Mouse (Mus musculus) B cell, adult 67 days (primary cell): Measurements from ENCODE around the gene Ovol1. TPM values are rescaled to one million over a fixed set of nuclear protein-coding genes. Genes with fewer than 3 reads are reported as not detected.

Experiments used
- total RNA-seq, 2 experiments: library from RNA; stranded (reverse); gene quantifications; 4 replicates each; pipeline ENCODE4 v1.2.4; 2023

Gene Ovol1
- not detected for total RNA-seq

GRCm38 (mm10) chr19:5560457-5561041 is at the start of gene Ovol1:
TSS of gene Ovol1 (minus strand) at chr19:5560646.

GRCm38 (mm10) chr19:5609547-5610404 is 49.3 kb upstream of the Ovol1 start, which contains the start of gene Kat5:
TSS of gene Kat5 (minus strand) at chr19:5610237.

GRCm38 (mm10) chr19:5601752-5602541 is 41.5 kb upstream of the Ovol1 start, which contains the start of gene Rnaseh2c:
TSS of gene Rnaseh2c (plus strand) at chr19:5601873.

GRCm38 (mm10) chr19:5567534-5568469 is 7.4 kb upstream of the Ovol1 start, which contains the start of gene Ap5b1:
TSS of gene Ap5b1 (plus strand) at chr19:5568025.

GRCm38 (mm10) chr19:5510031-5511026 is 50.1 kb downstream of the Ovol1 start, which contains the start of gene Snx32:
TSS of gene Snx32 (minus strand) at chr19:5510538.

GRCm38 (mm10) chr19:5503687-5504086 is 56.8 kb downstream of the Ovol1 start, which contains the start of gene 1700020D05Rik:
TSS of gene 1700020D05Rik (minus strand) at chr19:5503787.

Other genes starting within 250 kb of the Ovol1 start
- not detected for gene Catsper1, start 224.9 kb downstream of the Ovol1 start, total RNA-seq
- gene Cst6, start 211.1 kb downstream of the Ovol1 start, total RNA-seq, result not detected
- gene Eif1ad, start 193.9 kb downstream of the Ovol1 start, total RNA-seq, result 10 to 100 TPM; 39.6 to 43.4 TPM
- 10 to 100 TPM; 93.0 to 94.1 TPM for gene Banf1, start 193.5 kb downstream of the Ovol1 start, total RNA-seq
- 100 to 1,000 TPM; 177 to 198 TPM for gene Sart1, start 171.9 kb downstream of the Ovol1 start, total RNA-seq
- gene Tsga10ip, start 158.1 kb downstream of the Ovol1 start, total RNA-seq, result not detected
- 100 to 1,000 TPM; 174 to 177 TPM for gene Drap1, start 135.7 kb downstream of the Ovol1 start, total RNA-seq
- 10 to 100 TPM; 59.5 to 60.9 TPM for gene AI837181, start 135.5 kb downstream of the Ovol1 start, total RNA-seq
- gene Fosl1, start 113.1 kb downstream of the Ovol1 start, total RNA-seq, result 1 to 10 TPM in 1 of 2 experiments, not detected in 1; 1.3 TPM
- 1 to 10 TPM; 3.1 to 3.6 TPM for gene Ccdc85b, start 102.8 kb downstream of the Ovol1 start, total RNA-seq
- 100 to 1,000 TPM; 115 to 174 TPM for gene Fibp, start 100.0 kb downstream of the Ovol1 start, total RNA-seq
- gene Ctsw, start 92.1 kb downstream of the Ovol1 start, total RNA-seq, result 1 to 10 TPM; 2.0 to 3.3 TPM
- gene Efemp2, start 86.7 kb downstream of the Ovol1 start, total RNA-seq, result 1 to 10 TPM in 1 of 2 experiments, not detected in 1; 1.5 TPM
- 10 to 100 TPM; 39.6 to 51.8 TPM for gene Mus81, start 72.2 kb downstream of the Ovol1 start, total RNA-seq
- 1,000 to 10,000 TPM; 1,245 to 1,301 TPM for gene Cfl1, start 70.2 kb downstream of the Ovol1 start, total RNA-seq
- gene 1700020D05Rik, start 56.9 kb downstream of the Ovol1 start, total RNA-seq, result 1 to 10 TPM; 3.5 to 4.9 TPM
- 10 to 100 TPM; 10.4 to 14.2 TPM for gene Snx32, start 50.1 kb downstream of the Ovol1 start, total RNA-seq
- 10 to 100 TPM; 21.5 to 25.2 TPM for gene Ap5b1, start 7.4 kb upstream of the Ovol1 start, total RNA-seq
- gene Rnaseh2c, start 41.2 kb upstream of the Ovol1 start, total RNA-seq, result 100 to 1,000 TPM in 1 of 2 experiments, 10 to 100 TPM in 1; 92.4 to 109 TPM
- gene Kat5, start 49.6 kb upstream of the Ovol1 start, total RNA-seq, result 100 to 1,000 TPM; 107 to 122 TPM
- 100 to 1,000 TPM; 132 to 136 TPM for gene Rela, start 76.8 kb upstream of the Ovol1 start, total RNA-seq
- gene Sipa1, start 103.1 kb upstream of the Ovol1 start, total RNA-seq, result 100 to 1,000 TPM; 661 to 707 TPM
- gene Map3k11, start 128.1 kb upstream of the Ovol1 start, total RNA-seq, result 10 to 100 TPM; 62.0 to 64.7 TPM
- gene Pcnx3, start 128.3 kb upstream of the Ovol1 start, total RNA-seq, result 100 to 1,000 TPM; 203 to 215 TPM
- gene Kcnk7, start 143.7 kb upstream of the Ovol1 start, total RNA-seq, result not detected
- gene Ehbp1l1, start 165.7 kb upstream of the Ovol1 start, total RNA-seq, result 10 to 100 TPM; 57.1 to 58.7 TPM
- gene Fam89b, start 169.0 kb upstream of the Ovol1 start, total RNA-seq, result 10 to 100 TPM; 23.5 to 24.9 TPM
- gene Ltbp3, start 180.3 kb upstream of the Ovol1 start, total RNA-seq, result not detected
- gene Scyl1, start 210.8 kb upstream of the Ovol1 start, total RNA-seq, result 10 to 100 TPM; 84.0 to 96.8 TPM